Mouse (Mus musculus): Measurements from ENCODE around the gene Angptl8. TPM values are rescaled to one million over a fixed set of nuclear protein-coding genes. Genes with fewer than 3 reads are reported as not detected.

The Angptl8 gene
- polyA plus RNA-seq, 1 experiment, result not detected

DNA sequence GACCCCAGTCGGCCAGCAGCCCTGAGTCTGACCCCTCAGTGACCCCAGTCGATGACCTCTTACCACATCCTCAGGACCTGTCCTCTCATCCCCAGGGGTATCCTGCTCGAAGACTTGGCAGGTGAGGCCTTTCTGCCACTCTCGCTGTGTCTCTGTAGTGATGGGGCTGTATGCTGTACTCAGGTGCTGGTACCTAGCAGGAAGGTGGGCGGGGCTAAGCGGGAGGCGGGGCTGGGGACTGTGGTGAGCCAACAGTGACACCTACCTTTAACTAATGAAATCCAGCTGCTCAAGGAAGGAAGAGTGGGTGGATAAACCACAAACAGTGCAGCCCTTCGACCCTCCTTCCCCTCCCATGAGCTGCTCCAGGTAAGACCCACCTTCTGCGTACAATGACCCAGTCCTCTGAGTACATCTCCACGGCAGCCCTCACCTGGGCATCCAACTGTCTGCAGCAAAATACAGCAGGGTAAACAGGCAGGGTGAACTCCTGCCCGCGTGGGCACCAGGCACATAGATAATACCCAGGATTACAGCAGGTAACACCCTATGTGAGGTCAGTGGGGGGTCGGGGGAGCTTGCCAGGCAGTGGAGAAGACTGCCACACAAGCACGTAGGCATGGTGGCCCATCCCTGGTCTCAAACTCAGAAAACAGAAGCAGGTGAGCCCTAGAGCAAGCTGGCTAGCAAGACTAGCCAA, 10.2 kb downstream of the Angptl8 start:
- H3K27ac ChIP-seq (ENCODE audit: insufficient read depth, low read length), result no peak overlapping the region
- H3K4me1 ChIP-seq (ENCODE audit: control insufficient read depth, insufficient read depth, low read length), result no peaks in the 10 kb centered on the region; the same call in 1 of the 2 replicates
- no peak overlapping the region for H3K4me3 ChIP-seq (replicated peaks; ENCODE audit: insufficient read depth, low read depth, low read length)
- 67% methylated on average over 14 of the region's 14 CpGs for WGBS
- TF ChIP-seq POLR2A (IDR thresholded peaks at IDR 0.05; ENCODE audit: borderline replicate concordance, insufficient read depth, low read length) (no peak), CTCF (IDR thresholded peaks at IDR 0.05; ENCODE audit: borderline replicate concordance, insufficient read depth, low read depth, low read length) (no peak)
- DNase-seq, result no peak
- H3K27me3 ChIP-seq (ENCODE audit: control insufficient read depth, insufficient read depth, low read length), result no peaks in the 10 kb centered on the region

DNA sequence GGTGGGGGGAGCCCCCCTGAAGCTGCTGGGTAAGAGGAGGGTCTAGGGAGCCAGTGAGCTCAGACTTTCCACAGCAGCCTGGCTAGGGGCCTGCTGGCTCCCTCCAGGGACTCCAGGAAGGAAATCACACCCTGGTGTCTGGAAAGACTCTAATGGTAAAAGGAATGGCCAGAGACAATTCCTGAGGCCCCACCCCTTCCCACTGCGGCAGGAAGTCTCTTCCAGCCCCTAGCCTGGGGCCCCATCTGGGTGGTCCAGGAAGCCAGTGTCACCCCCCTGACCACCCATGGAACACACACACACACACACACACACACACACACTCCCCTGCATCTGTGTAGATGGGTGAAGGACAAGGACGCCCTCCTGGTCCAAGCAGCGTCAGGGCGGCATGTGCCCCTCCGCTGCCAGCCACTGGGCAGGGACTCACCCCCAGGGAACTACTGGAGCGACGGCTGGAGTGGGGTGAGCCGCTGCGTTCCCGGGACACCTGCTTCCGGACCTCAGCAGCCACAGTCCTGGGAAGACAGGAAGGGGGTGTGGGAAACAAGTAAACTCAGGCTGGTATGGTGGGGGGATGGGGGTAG, 11.5 kb downstream of the Angptl8 start:
- H3K4me1 ChIP-seq (ENCODE audit: control insufficient read depth, insufficient read depth, low read length), result no peaks in the 10 kb centered on the region; the same call in 1 of the 2 replicates
- 28% methylated on average over 11 of the region's 11 CpGs for WGBS
- no peak overlapping the region for H3K27ac ChIP-seq (ENCODE audit: insufficient read depth, low read length)
- no peak overlapping the region for H3K4me3 ChIP-seq (replicated peaks; ENCODE audit: insufficient read depth, low read depth, low read length)
- no peaks in the 10 kb centered on the region for H3K27me3 ChIP-seq (ENCODE audit: control insufficient read depth, insufficient read depth, low read length)
- no peak for TF ChIP-seq POLR2A (IDR thresholded peaks at IDR 0.05; ENCODE audit: borderline replicate concordance, insufficient read depth, low read length)
- TF ChIP-seq CTCF (IDR thresholded peaks at IDR 0.05; ENCODE audit: borderline replicate concordance, insufficient read depth, low read depth, low read length), result no peak
- DNase-seq, result no peak

DNA sequence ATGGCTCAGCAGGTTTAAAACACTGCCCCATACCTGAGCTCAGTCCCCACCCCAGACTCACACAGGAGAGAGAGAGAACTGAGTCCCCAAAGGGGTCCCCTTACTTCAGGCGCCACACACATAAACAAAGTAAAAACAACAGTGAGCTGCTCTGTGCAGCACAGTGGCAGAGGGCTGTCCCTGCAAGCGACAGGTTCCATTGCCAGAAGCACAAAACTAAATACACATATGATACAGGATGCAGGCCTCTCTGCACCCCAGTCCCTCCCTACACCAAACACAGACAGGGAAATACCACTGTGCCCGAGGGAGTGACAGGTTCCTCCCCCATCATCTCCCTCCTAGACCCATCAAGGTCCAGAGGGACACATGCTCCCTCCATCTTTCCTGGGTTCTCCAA, 12.1 kb downstream of the Angptl8 start:
- 54% methylated on average over 3 of the region's 3 CpGs for WGBS
- Histone ChIP-seq H3K27ac (ENCODE audit: insufficient read depth, low read length) (no peak overlapping the region), H3K27me3 (ENCODE audit: control insufficient read depth, insufficient read depth, low read length) (no peaks in the 10 kb centered on the region), H3K4me3 (replicated peaks; ENCODE audit: insufficient read depth, low read depth, low read length) (no peak overlapping the region), H3K4me1 (ENCODE audit: control insufficient read depth, insufficient read depth, low read length) (no peaks in the 10 kb centered on the region; the same call in 1 of the 2 replicates)
- TF ChIP-seq CTCF (IDR thresholded peaks at IDR 0.05; ENCODE audit: borderline replicate concordance, insufficient read depth, low read depth, low read length), result no peak
- no peak for DNase-seq

DNA sequence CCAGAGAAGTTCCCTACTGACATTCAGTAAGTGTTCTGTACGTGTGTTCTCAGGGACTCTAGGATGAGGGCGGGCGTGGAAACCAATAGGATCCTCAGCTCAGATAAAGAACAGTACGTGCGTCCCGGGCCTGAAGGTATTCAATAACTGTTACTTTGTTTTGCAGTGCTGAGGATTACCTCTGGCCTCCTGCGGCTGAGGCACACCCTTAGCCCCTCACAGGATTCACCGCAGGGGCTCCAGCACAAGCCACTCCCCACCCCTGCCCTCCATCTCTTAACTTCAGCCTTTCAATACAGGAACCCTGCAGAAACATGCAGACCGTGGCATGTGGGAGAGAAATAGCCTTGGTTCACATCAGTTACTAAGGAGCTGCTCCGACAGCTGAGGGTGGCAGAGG, 12.6 kb downstream of the Angptl8 start:
- WGBS, result 54% methylated on average over 10 of the region's 10 CpGs
- H3K27me3 ChIP-seq (ENCODE audit: control insufficient read depth, insufficient read depth, low read length), result no peaks in the 10 kb centered on the region
- no peak for TF ChIP-seq CTCF (IDR thresholded peaks at IDR 0.05; ENCODE audit: borderline replicate concordance, insufficient read depth, low read depth, low read length)
- TF ChIP-seq POLR2A (IDR thresholded peaks at IDR 0.05; ENCODE audit: borderline replicate concordance, insufficient read depth, low read length), result no peak
- H3K4me1 ChIP-seq (ENCODE audit: control insufficient read depth, insufficient read depth, low read length), result peaks cover 4% of the 10 kb centered on the region
- H3K4me3 ChIP-seq (replicated peaks; ENCODE audit: insufficient read depth, low read depth, low read length), result no peak overlapping the region
- H3K27ac ChIP-seq (ENCODE audit: insufficient read depth, low read length), result no peak overlapping the region
- DNase-seq, result no peak

DNA sequence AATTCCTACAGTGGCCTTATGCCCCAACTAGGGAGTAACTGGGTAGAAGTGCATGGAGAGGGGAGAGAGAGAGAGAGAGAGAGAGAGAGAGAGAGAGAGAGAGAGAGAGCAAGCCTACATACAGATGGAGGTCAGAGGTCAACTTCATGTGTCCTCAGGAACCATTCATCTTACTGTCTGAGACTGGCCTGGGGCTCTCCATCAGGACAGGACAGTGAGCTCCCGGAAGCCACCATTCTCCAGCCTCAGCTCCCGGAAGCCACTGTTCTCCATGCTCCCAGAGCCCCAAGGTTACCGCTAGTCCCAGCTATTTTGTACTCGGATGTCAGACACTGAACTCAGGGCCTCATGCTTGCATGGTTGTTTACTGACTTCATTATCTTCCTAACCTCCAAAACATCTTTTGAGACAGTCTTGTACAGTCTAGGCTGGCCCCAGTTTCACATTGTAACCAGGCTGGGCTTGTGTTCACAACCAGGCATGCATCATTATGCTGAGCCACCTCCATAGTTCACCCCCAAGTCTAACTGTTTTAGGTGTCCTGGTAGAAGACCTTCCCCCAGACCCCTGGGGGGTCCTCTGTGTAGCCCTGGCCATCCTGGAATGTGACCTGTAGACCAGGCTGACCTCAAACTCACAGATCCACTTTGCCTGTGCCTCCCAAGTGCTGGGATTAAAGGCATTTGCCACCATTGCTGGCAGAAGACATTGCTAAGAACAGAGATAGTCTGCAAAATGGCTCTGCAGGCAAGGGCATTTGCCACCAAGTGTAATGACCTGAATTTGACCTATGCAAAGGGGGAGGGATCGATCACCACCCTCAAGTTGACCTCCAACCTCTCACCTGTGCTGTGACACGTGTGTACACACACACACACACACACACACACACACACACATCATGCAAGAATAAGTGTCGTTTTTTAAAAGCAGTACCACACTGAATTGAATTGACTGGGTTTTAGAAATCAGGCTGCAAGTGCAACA, 14.7 kb downstream of the Angptl8 start:
- no peak overlapping the region for H3K27ac ChIP-seq (ENCODE audit: insufficient read depth, low read length)
- peaks cover 5% of the 10 kb centered on the region for H3K4me1 ChIP-seq (ENCODE audit: control insufficient read depth, insufficient read depth, low read length)
- no peak for DNase-seq
- TF ChIP-seq CTCF (IDR thresholded peaks at IDR 0.05; ENCODE audit: borderline replicate concordance, insufficient read depth, low read depth, low read length) (no peak), POLR2A (IDR thresholded peaks at IDR 0.05; ENCODE audit: borderline replicate concordance, insufficient read depth, low read length) (no peak)
- no peaks in the 10 kb centered on the region for H3K27me3 ChIP-seq (ENCODE audit: control insufficient read depth, insufficient read depth, low read length)
- 75% methylated on average over 7 of the region's 7 CpGs for WGBS
- H3K4me3 ChIP-seq (replicated peaks; ENCODE audit: insufficient read depth, low read depth, low read length), result no peak overlapping the region

DNA sequence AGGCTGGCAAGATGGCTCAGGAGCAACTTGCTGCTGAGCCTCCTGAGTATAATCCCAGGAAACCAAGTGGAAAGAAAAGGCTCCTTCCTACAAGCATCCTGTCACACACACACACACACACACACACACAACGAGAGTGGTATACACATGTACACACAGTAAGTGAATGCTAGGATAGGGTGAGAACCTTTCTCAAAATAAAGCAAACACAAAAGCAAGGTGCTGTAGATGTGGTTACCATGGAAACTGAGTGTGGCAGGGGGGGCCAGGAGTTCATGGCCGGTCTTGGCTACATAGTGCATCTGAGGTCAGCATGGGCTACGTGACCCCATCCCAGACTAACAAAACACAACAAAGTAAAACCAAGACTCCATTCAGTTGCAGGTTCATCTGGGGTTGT, 15.8 kb downstream of the Angptl8 start:
- no peak for TF ChIP-seq POLR2A (IDR thresholded peaks at IDR 0.05; ENCODE audit: borderline replicate concordance, insufficient read depth, low read length)
- no peak for TF ChIP-seq CTCF (IDR thresholded peaks at IDR 0.05; ENCODE audit: borderline replicate concordance, insufficient read depth, low read depth, low read length)
- no peak overlapping the region for H3K27ac ChIP-seq (ENCODE audit: insufficient read depth, low read length)
- no peaks in the 10 kb centered on the region for H3K27me3 ChIP-seq (ENCODE audit: control insufficient read depth, insufficient read depth, low read length)
- WGBS, result 84% methylated on average over 3 of the region's 3 CpGs
- DNase-seq, result no peak
- no peak overlapping the region for H3K4me3 ChIP-seq (replicated peaks; ENCODE audit: insufficient read depth, low read depth, low read length)
- peaks cover 5% of the 10 kb centered on the region; the same call in 1 of the 2 replicates for H3K4me1 ChIP-seq (ENCODE audit: control insufficient read depth, insufficient read depth, low read length)

DNA sequence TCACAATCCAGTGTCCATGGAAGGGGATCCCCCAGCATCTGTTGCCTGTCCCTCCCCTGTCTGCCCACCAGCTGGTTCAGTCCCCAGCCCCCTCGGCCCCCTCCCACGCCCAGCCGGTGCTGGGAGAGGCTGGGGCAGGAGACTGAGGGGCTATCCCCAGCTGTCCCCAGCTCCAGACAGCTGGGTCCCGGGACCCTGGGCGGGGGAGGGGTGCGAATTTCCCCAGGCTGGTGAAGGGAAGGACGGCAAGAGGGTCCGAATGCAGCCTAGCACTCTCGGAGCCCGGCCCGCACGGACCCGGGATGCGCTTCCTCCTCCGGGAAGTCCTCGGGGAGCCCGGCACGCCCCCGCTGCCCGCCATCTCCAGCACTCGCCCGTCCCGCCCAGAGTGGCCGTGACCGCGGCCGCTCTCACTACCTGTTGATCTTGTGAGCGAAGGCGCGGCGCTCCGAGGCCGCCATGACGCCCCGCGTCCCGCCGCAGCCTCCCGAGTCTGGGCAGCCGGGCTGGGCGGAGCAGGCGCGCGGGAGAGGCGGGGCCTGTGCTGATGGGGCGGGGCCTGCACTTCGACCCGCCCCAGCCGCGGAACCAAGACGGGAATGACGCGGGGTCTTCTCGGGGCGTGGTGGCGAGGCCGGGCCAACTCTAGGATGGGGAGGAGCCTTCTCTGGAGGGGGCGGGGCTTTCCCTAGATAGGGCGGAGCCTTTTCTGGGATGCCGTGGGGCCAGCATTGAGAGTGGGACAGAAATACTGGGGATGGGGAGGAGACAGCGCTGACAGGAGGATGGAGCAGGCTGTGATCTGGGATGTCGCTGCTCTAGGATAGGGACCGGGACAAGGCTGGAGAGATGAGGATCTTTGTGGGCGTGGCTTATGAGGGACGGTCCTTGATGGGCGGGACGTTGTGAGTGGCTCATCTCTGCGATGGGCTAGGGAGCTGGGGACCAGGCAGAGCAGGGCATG, 17.1 kb downstream of the Angptl8 start, which contains the start of gene Dock6:
Dock6 (minus strand) TSS at position 508 of the 964 bp plus-strand sequence.
- no peak within 1 kb of the TSS for H3K27ac ChIP-seq (ENCODE audit: insufficient read depth, low read length)
- DNase-seq, result peak; percentile 49 to 56
- H3K4me1 ChIP-seq (ENCODE audit: control insufficient read depth, insufficient read depth, low read length), result peaks cover 5% of the 10 kb centered on the region; the same call in 1 of the 2 replicates
- no peaks in the 10 kb centered on the region for H3K27me3 ChIP-seq (ENCODE audit: control insufficient read depth, insufficient read depth, low read length)
- 2% methylated on average over 68 of the region's 68 CpGs for WGBS
- TF ChIP-seq POLR2A (IDR thresholded peaks at IDR 0.05; ENCODE audit: borderline replicate concordance, insufficient read depth, low read length) (no peak), CTCF (IDR thresholded peaks at IDR 0.05; ENCODE audit: borderline replicate concordance, insufficient read depth, low read depth, low read length) (no peak)
- H3K4me3 ChIP-seq (replicated peaks; ENCODE audit: insufficient read depth, low read depth, low read length), result peak within 1 kb of the TSS; percentile 66

Data from cerebellum, adult 2 months (tissue).